Mouse (Mus musculus) left cerebral cortex, adult 2 months (tissue): ENCODE data around the gene Timm29. TPM values are rescaled to one million over a fixed set of nuclear protein-coding genes. Genes with fewer than 3 reads are reported as not detected.

Experiments used
- DNase-seq, 2 experiments: peaks; one replicate each; pipeline ENCODE4 v3.0.0; 2021 to 2022; ENCODE audit warnings: low spot score in 2 of 2, mixed read lengths in 1 of 2; ENCODE audit errors: extremely low spot score in 1 of 2
- H3K27ac ChIP-seq: fragments of 200-600 bp; 2 replicates; pipeline ENCODE4 v1.8.1; 2022
- H3K4me3 ChIP-seq: fragments of 200-600 bp; 2 replicates; pipeline ENCODE4 v1.8.1; 2022
- CTCF ChIP-seq: fragments of 200-600 bp; IDR thresholded peaks from 2 replicates; pipeline ENCODE4 v1.8.1; 2022; ENCODE audit warnings: antibody characterized with exemption, mild to moderate bottlenecking, moderate library complexity
- intact Hi-C: fragments of 180-260 bp; cut with DNase I; formaldehyde crosslinking; loops from one replicate; pipeline ENCODE4 v1.15.1; 2025
- microRNA-seq, 2 experiments: library from miRNA; unstranded; fragments of <30 nt; microRNA quantifications; one replicate each; pipeline ENCODE4 v1.2.0; 2021
- total RNA-seq, 2 experiments: library from RNA; stranded (reverse); gene quantifications; 2 replicates each; pipeline ENCODE4 v1.2.3; 2021

The Timm29 gene
- total RNA-seq, 2 experiments from 2014 or later = 52.3 to 53.2 TPM

GRCm38 (mm10) chr9:21625342-21626339, 33.1 kb downstream of the Timm29 start:
- no peak for TF ChIP-seq CTCF
- H3K4me3 ChIP-seq = no peak overlapping the region
- DNase-seq = no peak
- intact Hi-C loops = no loop called here
- no peak overlapping the region for H3K27ac ChIP-seq

- Histone ChIP-seq H3K27ac (no peak overlapping the region), H3K4me3 (no peak overlapping the region)
- intact Hi-C loops = no loop called here
- DNase-seq = no peak
- peak; percentile 50 for TF ChIP-seq CTCF
Measured at GRCm38 (mm10) chr9:21626571-21626970, 34.0 kb downstream of the Timm29 start.

- intact Hi-C loops = no loop called here
- no peak overlapping the region for H3K4me3 ChIP-seq
- no peak overlapping the region for H3K27ac ChIP-seq
- DNase-seq = no peak
- no peak for TF ChIP-seq CTCF
Measured at GRCm38 (mm10) chr9:21627145-21627795, 34.7 kb downstream of the Timm29 start.

- DNase-seq = peak; percentile 29 to 50
- H3K4me3 ChIP-seq = no peak overlapping the region
- TF ChIP-seq CTCF = peak; percentile 74
- H3K27ac ChIP-seq = no peak overlapping the region
- intact Hi-C loops = loop anchor here (5.0 kb wide), 1 partner anchor 177 kb away; no protein-coding TSS in a partner anchor
Measured at GRCm38 (mm10) chr9:21630673-21631072, 38.2 kb downstream of the Timm29 start.

- no peak for TF ChIP-seq CTCF
- Histone ChIP-seq H3K27ac (no peak overlapping the region), H3K4me3 (no peak overlapping the region)
- intact Hi-C loops = loop anchor here (5.0 kb wide), 1 partner anchor 174 kb away; no protein-coding TSS in a partner anchor
- no peak for DNase-seq
Measured at GRCm38 (mm10) chr9:21633106-21633505, 40.6 kb downstream of the Timm29 start.

- H3K27ac ChIP-seq = no peak overlapping the region
- DNase-seq = no peak
- intact Hi-C loops = no loop called here
- no peak for TF ChIP-seq CTCF
- H3K4me3 ChIP-seq = no peak overlapping the region
Measured at GRCm38 (mm10) chr9:21635639-21636038, 43.1 kb downstream of the Timm29 start.

- no peak overlapping the region for H3K27ac ChIP-seq
- no peak for DNase-seq
- no peak overlapping the region for H3K4me3 ChIP-seq
- intact Hi-C loops = no loop called here
- TF ChIP-seq CTCF = no peak
Measured at GRCm38 (mm10) chr9:21639031-21639430, 46.5 kb downstream of the Timm29 start.

Small RNA genes within 50 kb of the gene (microRNA-seq; reads per million reads assigned to microRNA genes)
- 0 reads per million in 2 experiments for gene Mir1946b

Other genes with a start within 250 kb of the Timm29 start
- 10 to 100 TPM; 83.8 TPM for gene Ilf3, start 224.9 kb upstream of the Timm29 start, total RNA-seq
- gene Qtrt1, start 180.9 kb upstream of the Timm29 start, total RNA-seq = 10 to 100 TPM; 26.2 to 35.7 TPM
- 10 to 100 TPM; 56.1 to 61.0 TPM for gene Dnm2, start 167.8 kb upstream of the Timm29 start, total RNA-seq
- gene Tmed1, start 82.5 kb upstream of the Timm29 start, total RNA-seq = 10 to 100 TPM; 13.1 to 13.9 TPM
- gene AB124611, start 66.5 kb upstream of the Timm29 start, total RNA-seq = under 1 TPM in 1 of 2 experiments, not detected in 1; 0.29 TPM
- 10 to 100 TPM; 78.2 to 79.5 TPM for gene Carm1, start 45.8 kb upstream of the Timm29 start, total RNA-seq
- 10 to 100 TPM; 21.7 to 22.2 TPM for gene Yipf2, start 106 bp downstream of the Timm29 start, total RNA-seq
- 100 to 1,000 TPM; 117 to 124 TPM for gene Smarca4, start 23.4 kb downstream of the Timm29 start, total RNA-seq
- gene Ldlr, start 130.8 kb downstream of the Timm29 start, total RNA-seq = 10 to 100 TPM; 15.8 to 17.7 TPM
- gene Spc24, start 167.6 kb downstream of the Timm29 start, total RNA-seq = 1 to 10 TPM; 1.7 to 2.4 TPM
- gene Kank2, start 206.0 kb downstream of the Timm29 start, total RNA-seq = 1 to 10 TPM; 8.5 to 8.8 TPM
- not detected for gene Angptl8, start 242.8 kb downstream of the Timm29 start, total RNA-seq